Mouse (Mus musculus): ENCODE results near the gene Gm26741. TPM values are rescaled to one million over a fixed set of nuclear protein-coding genes. Genes with fewer than 3 reads are reported as not detected.

Gm26741 gene
- polyA plus RNA-seq, 1 experiment from 2014 or later = not detected

- Histone ChIP-seq H3K9ac (no peak overlapping the region), H3K36me3 (no peaks in the 10 kb centered on the region), H3K4me2 (replicated peaks) (no peak overlapping the region), H3K27me3 (no peaks in the 10 kb centered on the region), H3K4me3 (no peak overlapping the region), H3K9me3 (no peaks in the 10 kb centered on the region), H3K4me1 (no peaks in the 10 kb centered on the region), H3K27ac (no peak overlapping the region)
- no peak for ATAC-seq (ENCODE audit: insufficient number of reproducible peaks, insufficient read depth, low FRiP score, low TSS enrichment)
- WGBS = 91% methylated on average over 3 of the region's 3 CpGs
Measured at GRCm38 (mm10) chr10:52396647-52397046, 38.1 kb downstream of the Gm26741 start.

GRCm38 (mm10) chr10:52398715-52399114 is 40.1 kb downstream of the Gm26741 start:
- Histone ChIP-seq H3K27ac (no peak overlapping the region), H3K36me3 (no peaks in the 10 kb centered on the region), H3K4me2 (replicated peaks) (no peak overlapping the region), H3K4me3 (no peak overlapping the region), H3K9me3 (no peaks in the 10 kb centered on the region), H3K9ac (no peak overlapping the region), H3K27me3 (no peaks in the 10 kb centered on the region), H3K4me1 (no peaks in the 10 kb centered on the region)
- WGBS = 81% methylated on average over 2 of the region's 2 CpGs
- ATAC-seq (ENCODE audit: insufficient number of reproducible peaks, insufficient read depth, low FRiP score, low TSS enrichment) = no peak

GRCm38 (mm10) chr10:52399722-52400121 is 41.2 kb downstream of the Gm26741 start:
- WGBS = 66% methylated on average over 3 of the region's 3 CpGs
- ATAC-seq (ENCODE audit: insufficient number of reproducible peaks, insufficient read depth, low FRiP score, low TSS enrichment) = no peak
- H3K4me3 ChIP-seq = no peak overlapping the region

GRCm38 (mm10) chr10:52405160-52405559 is 46.6 kb downstream of the Gm26741 start:
- ATAC-seq (ENCODE audit: insufficient number of reproducible peaks, insufficient read depth, low FRiP score, low TSS enrichment) = no peak
- no peak overlapping the region for H3K4me3 ChIP-seq
- WGBS = 86% methylated on average over 13 of the region's 13 CpGs

More at GRCm38 (mm10) chr10:52399722-52400121, 41.2 kb downstream of the Gm26741 start:
- Histone ChIP-seq H3K4me2 (replicated peaks) (no peak overlapping the region), H3K9me3 (no peaks in the 10 kb centered on the region), H3K27me3 (no peaks in the 10 kb centered on the region), H3K27ac (no peak overlapping the region), H3K4me1 (no peaks in the 10 kb centered on the region), H3K9ac (no peak overlapping the region), H3K36me3 (no peaks in the 10 kb centered on the region)

GRCm38 (mm10) chr10:52407526-52407925 is 49.0 kb downstream of the Gm26741 start:
- no peak for ATAC-seq (ENCODE audit: insufficient number of reproducible peaks, insufficient read depth, low FRiP score, low TSS enrichment)
- no peaks in the 10 kb centered on the region for H3K4me1 ChIP-seq
- no peaks in the 10 kb centered on the region for H3K36me3 ChIP-seq
- no peaks in the 10 kb centered on the region for H3K27me3 ChIP-seq
- no peaks in the 10 kb centered on the region for H3K9me3 ChIP-seq
- no peak overlapping the region for H3K9ac ChIP-seq
- no peak overlapping the region for H3K4me3 ChIP-seq
- H3K27ac ChIP-seq = no peak overlapping the region
- WGBS = 84% methylated on average over 2 of the region's 2 CpGs
- no peak overlapping the region for H3K4me2 ChIP-seq (replicated peaks)

More at GRCm38 (mm10) chr10:52405160-52405559, 46.6 kb downstream of the Gm26741 start:
- H3K36me3 ChIP-seq = no peaks in the 10 kb centered on the region
- no peak overlapping the region for H3K27ac ChIP-seq
- H3K9ac ChIP-seq = no peak overlapping the region
- H3K9me3 ChIP-seq = no peaks in the 10 kb centered on the region
- no peaks in the 10 kb centered on the region for H3K27me3 ChIP-seq
- H3K4me1 ChIP-seq = no peaks in the 10 kb centered on the region
- H3K4me2 ChIP-seq (replicated peaks) = no peak overlapping the region

Other genes with a start within 250 kb of the Gm26741 start
- gene Ros1, start 163.5 kb upstream of the Gm26741 start, polyA plus RNA-seq (2016; fragmentation: Nextera tagmentation; extraction: Ambion mirVana) = not detected in 2 replicates
- 24.5 and 25.7 TPM in 2 replicates for gene Dcbld1, start 125.1 kb upstream of the Gm26741 start, polyA plus RNA-seq (2016; fragmentation: Nextera tagmentation; extraction: Ambion mirVana)
- gene Gopc, start 23.4 kb downstream of the Gm26741 start, polyA plus RNA-seq (2016; fragmentation: Nextera tagmentation; extraction: Ambion mirVana) = 25.7 and 27.1 TPM in 2 replicates
- 0.14 TPM in 1 of 2 replicates, not detected in the other for gene Nepn, start 30.2 kb downstream of the Gm26741 start, polyA plus RNA-seq (2016; fragmentation: Nextera tagmentation; extraction: Ambion mirVana)
- gene Nus1, start 58.8 kb downstream of the Gm26741 start, polyA plus RNA-seq (2016; fragmentation: Nextera tagmentation; extraction: Ambion mirVana) = 15.5 and 18.5 TPM in 2 replicates

Data from embryonic facial prominence, embryonic 12.5 days (tissue).